Mouse (Mus musculus) limb, embryonic 13.5 days (tissue): ENCODE data around the gene Rnd2. TPM values are rescaled to one million over a fixed set of nuclear protein-coding genes. Genes with fewer than 3 reads are reported as not detected.
"Not testable (repeated sequence)": the region's sequence is repeated elsewhere in the genome, so short reads cannot be mapped to it uniquely, and the experiment has no call there.

ENCODE experiments used
- ATAC-seq: fragments of 200-750 bp; cut with Nextera tagmentation; 2 replicates; pipeline ENCODE4 v1.8.0; 2017; ENCODE audit warnings: low read depth, moderate number of reproducible peaks, moderate TSS enrichment; ENCODE audit not compliant: low FRiP score
- H3K27ac ChIP-seq: fragments of 300-500 bp; sonication (generic); 2 replicates; pipeline ENCODE4 v1.5.1; 2015; ENCODE audit warnings: inconsistent platforms, mild to moderate bottlenecking, moderate library complexity
- H3K27me3 ChIP-seq: fragments of 300-500 bp; sonication (generic); 2 replicates; pipeline ENCODE4 v1.6.1; 2015; ENCODE audit warnings: mild to moderate bottlenecking, inconsistent platforms
- H3K36me3 ChIP-seq: fragments of 300-500 bp; sonication (generic); 2 replicates; pipeline ENCODE4 v1.6.1; 2015; ENCODE audit warnings: inconsistent platforms, mild to moderate bottlenecking, moderate library complexity
- H3K4me1 ChIP-seq: fragments of 300-500 bp; sonication (generic); 2 replicates; pipeline ENCODE4 v1.6.1; 2015; ENCODE audit warnings: inconsistent platforms
- H3K4me2 ChIP-seq: fragments of 300-500 bp; sonication (generic); replicated peaks from 2 replicates; pipeline ENCODE4 v1.6.1; 2015; ENCODE audit warnings: inconsistent platforms, mild to moderate bottlenecking, moderate library complexity
- H3K4me3 ChIP-seq: fragments of 300-500 bp; sonication (generic); 2 replicates; pipeline ENCODE4 v1.5.1; 2015; ENCODE audit warnings: moderate library complexity, mild to moderate bottlenecking, inconsistent platforms
- H3K9ac ChIP-seq: fragments of 300-500 bp; sonication (generic); 2 replicates; pipeline ENCODE4 v1.6.1; 2015; ENCODE audit warnings: mild to moderate bottlenecking, inconsistent platforms
- H3K9me3 ChIP-seq: fragments of 300-500 bp; sonication (generic); 2 replicates; pipeline ENCODE4 v1.6.1; 2016; ENCODE audit warnings: inconsistent platforms
- WGBS: fragments of 180-500 bp; shearing (Covaris S2); methylation state at CpG from one replicate; pipeline ENCODE4 v1.1.7; 2015; 5-methylcytosine and 5-hydroxymethylcytosine counted together
- polyA plus RNA-seq: library from polyadenylated mRNA; unstranded; fragments of >200 nt; fragmentation: Nextera tagmentation; extraction: Ambion mirVana; gene quantifications from 2 replicates; pipeline ENCODE4 v1.2.1, GENCODE M21; 2015

Rnd2 gene
- polyA plus RNA-seq, 1 experiment from 2014 or later = 12.0 TPM

DNA sequence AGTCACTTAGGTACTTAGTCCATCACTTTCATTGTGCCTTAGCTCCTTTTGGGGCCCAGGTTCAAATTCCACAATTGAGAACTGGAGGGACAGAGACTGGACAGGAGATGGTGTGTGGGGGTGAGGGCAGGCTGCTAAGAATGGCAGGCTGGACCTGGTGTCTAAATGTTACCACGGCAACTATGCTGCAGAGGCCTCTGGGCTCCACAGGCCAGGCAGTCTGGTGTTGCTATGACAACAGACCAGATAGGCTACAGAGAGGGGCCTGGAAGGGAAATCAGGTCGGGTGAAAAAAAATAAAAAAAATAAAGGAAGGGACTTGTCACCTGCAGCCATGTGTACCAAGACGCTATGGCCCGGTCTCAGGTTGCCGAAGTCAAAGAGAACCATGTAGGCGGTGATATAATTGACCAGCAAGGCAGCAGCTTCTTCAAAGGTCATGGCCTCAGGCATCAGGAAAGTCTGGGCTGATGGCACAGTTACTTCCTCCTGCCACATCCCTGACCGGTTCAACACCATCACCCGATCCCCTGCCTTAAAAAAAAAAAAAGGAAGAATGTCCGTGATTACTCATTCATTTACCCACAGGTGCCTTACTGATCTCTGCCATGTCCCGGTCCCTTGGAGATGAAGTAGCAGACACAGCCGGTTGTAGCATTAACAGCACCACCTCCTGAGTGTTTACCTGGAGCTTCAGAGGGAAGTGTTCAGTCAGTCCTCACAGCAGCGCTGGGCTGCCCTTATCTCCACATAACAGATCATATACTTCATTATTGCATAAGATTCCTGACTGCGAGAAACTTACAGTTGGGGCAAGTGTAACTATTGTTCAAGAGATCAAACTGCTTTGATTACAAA lies 2.0 kb upstream of the Rnd2 start:
- no peaks in the 10 kb centered on the region for H3K9me3 ChIP-seq
- no peaks in the 10 kb centered on the region for H3K27me3 ChIP-seq
- H3K9ac ChIP-seq = no peak overlapping the region
- no peak overlapping the region for H3K4me2 ChIP-seq
- ATAC-seq = no peak
- 38% methylated on average over 13 of the region's 13 CpGs for WGBS
- H3K4me1 ChIP-seq = peaks cover 35% of the 10 kb centered on the region
- no peak overlapping the region for H3K27ac ChIP-seq
- peaks cover 49% of the 10 kb centered on the region for H3K36me3 ChIP-seq
- no peak overlapping the region for H3K4me3 ChIP-seq

DNA sequence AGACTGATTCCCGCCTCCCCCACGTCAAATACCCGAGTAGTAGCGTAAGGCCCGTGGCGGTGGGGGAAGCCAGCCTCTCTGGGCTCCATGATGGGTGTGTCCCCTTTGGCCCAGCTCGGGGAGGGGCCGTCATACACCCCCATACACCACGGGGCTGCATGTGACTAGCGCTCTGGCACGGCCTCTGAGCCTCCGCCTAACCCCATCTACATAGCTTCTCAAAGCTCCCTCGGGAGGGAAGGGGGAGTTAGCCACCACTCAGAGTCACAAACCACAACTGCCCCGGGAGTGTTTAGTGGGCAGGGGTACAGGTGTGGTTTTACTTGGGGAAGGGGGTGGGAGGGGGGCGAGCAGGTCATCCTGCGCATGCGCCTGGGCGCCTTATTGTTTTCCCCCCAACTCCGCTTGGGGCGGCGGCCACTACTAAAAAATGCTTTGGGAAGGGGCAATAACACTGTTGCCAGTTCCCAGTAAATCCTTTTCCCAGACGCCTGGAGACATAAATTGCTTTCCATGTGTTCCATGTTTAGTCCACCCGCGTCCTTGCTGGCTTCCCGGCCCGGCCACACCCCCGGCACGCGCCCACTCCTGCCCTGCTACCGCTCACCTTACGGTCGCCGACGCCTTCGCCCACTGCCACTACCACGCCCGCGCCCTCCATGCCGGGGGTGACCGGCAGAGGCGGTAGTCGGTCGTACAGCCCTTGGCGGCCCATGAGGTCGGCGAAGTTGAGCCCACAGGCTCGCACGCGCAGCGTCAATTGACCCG lies 486 bp downstream of the Rnd2 start:
- H3K4me3 ChIP-seq = peak overlapping the region; percentile 85
- peaks cover 3% of the 10 kb centered on the region; the same call in 1 of the 2 replicates for H3K27me3 ChIP-seq
- H3K9me3 ChIP-seq = no peaks in the 10 kb centered on the region
- H3K4me2 ChIP-seq = peak overlapping the region; percentile 85
- peaks cover 26% of the 10 kb centered on the region for H3K36me3 ChIP-seq
- peak; percentile 34 for ATAC-seq
- WGBS = under 1% methylated on average over 51 of the region's 51 CpGs
- peak overlapping the region; percentile 73; the same call in 1 of the 2 replicates for H3K27ac ChIP-seq
- H3K9ac ChIP-seq = peak overlapping the region; percentile 66
- peaks cover 44% of the 10 kb centered on the region for H3K4me1 ChIP-seq

- H3K4me1 ChIP-seq = peaks cover 44% of the 10 kb centered on the region
- WGBS = 1% methylated on average over 60 of the region's 60 CpGs
- ATAC-seq = peak; percentile 55
These were observed 1.2 kb downstream of the Rnd2 start, which contains the start of gene Vat1 for GRCm38 (mm10) chr11:101465869-101466551. Gene Vat1, minus strand, starts transcription at chr11:101466230.

DNA sequence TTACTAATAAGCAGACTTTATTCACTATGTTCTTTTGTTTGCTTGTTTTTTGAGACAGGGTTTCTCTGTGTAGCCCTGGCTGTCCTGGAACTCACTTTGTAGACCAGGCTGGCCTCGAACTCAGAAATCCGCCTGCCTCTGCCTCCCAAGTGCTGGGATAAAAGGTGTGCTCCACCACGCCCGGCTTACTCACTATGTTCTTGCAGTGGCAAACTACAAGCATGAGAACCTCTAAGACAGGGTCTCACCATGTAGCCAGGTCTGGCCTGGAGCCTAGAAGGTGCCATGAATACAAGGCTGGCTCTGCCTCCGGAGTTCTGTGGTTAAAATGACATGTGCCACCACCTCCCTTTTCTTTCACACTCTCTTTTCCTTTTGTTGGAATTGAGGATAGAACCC lies 1.8 kb downstream of the Rnd2 start:
- peaks cover 44% of the 10 kb centered on the region for H3K4me1 ChIP-seq
- H3K9ac ChIP-seq, H3K27me3 ChIP-seq, ATAC-seq, H3K9me3 ChIP-seq, H3K27ac ChIP-seq: not testable (repeated sequence)
- WGBS = 54% methylated on average over 5 of the region's 5 CpGs
- H3K4me3 ChIP-seq = peak overlapping the region; percentile 85
- H3K36me3 ChIP-seq = peaks cover 16% of the 10 kb centered on the region
- peak overlapping the region; percentile 85 for H3K4me2 ChIP-seq

More at GRCm38 (mm10) chr11:101465869-101466551, 1.2 kb downstream of the Rnd2 start, which contains the start of gene Vat1:
- H3K4me3 ChIP-seq = peak within 1 kb of the TSS; percentile 85
- H3K27ac ChIP-seq = peak within 1 kb of the TSS; percentile 73; the same call in 1 of the 2 replicates
- peak within 1 kb of the TSS; percentile 93 for H3K4me2 ChIP-seq
- H3K27me3 ChIP-seq = peaks cover 3% of the 10 kb centered on the region; the same call in 1 of the 2 replicates
- H3K36me3 ChIP-seq = peaks cover 20% of the 10 kb centered on the region
- no peaks in the 10 kb centered on the region for H3K9me3 ChIP-seq
- peak within 1 kb of the TSS; percentile 66 for H3K9ac ChIP-seq

- Histone ChIP-seq H3K36me3 (peaks cover 5% of the 10 kb centered on the region; the same call in 1 of the 2 replicates), H3K27ac (no peak overlapping the region), H3K9ac (peak overlapping the region; percentile 77), H3K4me3 (peak overlapping the region; percentile 73), H3K27me3 (peaks cover 3% of the 10 kb centered on the region; the same call in 1 of the 2 replicates), H3K9me3 (no peaks in the 10 kb centered on the region), H3K4me1 (peaks cover 39% of the 10 kb centered on the region), H3K4me2 (peak overlapping the region; percentile 93)
- peak; percentile 74; the same call in 1 of the 2 replicates for ATAC-seq
- under 1% methylated on average over 50 of the region's 54 CpGs for WGBS
These were observed 2.9 kb downstream of the Rnd2 start for GRCm38 (mm10) chr11:101467477-101468262.

DNA sequence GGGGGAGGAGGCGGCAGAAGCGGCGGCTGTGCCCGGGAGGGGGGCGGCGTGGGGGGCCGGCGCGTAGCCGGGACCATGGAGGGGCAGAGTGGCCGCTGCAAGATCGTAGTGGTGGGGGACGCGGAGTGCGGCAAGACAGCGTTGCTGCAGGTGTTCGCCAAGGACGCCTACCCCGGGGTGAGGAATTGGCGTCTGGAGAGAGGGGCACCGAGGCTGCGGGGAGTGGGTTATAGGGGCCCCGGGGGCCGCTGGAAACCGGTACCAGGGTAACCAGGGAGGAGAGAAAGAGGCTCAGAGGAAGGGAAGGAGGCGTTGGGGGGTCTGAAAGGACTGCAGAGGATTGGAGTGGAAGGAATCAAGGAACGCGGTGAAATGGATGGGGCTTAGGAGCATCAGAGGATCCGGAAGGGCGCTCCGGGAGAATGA lies 3.5 kb downstream of the Rnd2 start:
- Histone ChIP-seq H3K4me3 (peak overlapping the region; percentile 73), H3K4me1 (peaks cover 33% of the 10 kb centered on the region), H3K36me3 (no peaks in the 10 kb centered on the region; the same call in 1 of the 2 replicates), H3K9me3 (no peaks in the 10 kb centered on the region), H3K27me3 (peaks cover 3% of the 10 kb centered on the region; the same call in 1 of the 2 replicates), H3K27ac (no peak overlapping the region), H3K4me2 (peak overlapping the region; percentile 93), H3K9ac (peak overlapping the region; percentile 77)
- ATAC-seq = peak; percentile 14; the same call in 1 of the 2 replicates
- 1% methylated on average over 29 of the region's 31 CpGs for WGBS

GRCm38 (mm10) chr11:101468731-101469130 lies 3.9 kb downstream of the Rnd2 start:
- Histone ChIP-seq H3K4me2 (peak overlapping the region; percentile 93), H3K4me3 (peak overlapping the region; percentile 73), H3K36me3 (no peaks in the 10 kb centered on the region; the same call in 1 of the 2 replicates), H3K27ac (no peak overlapping the region), H3K9ac (peak overlapping the region; percentile 77), H3K4me1 (peaks cover 29% of the 10 kb centered on the region), H3K9me3 (no peaks in the 10 kb centered on the region), H3K27me3 (peaks cover 3% of the 10 kb centered on the region; the same call in 1 of the 2 replicates)
- 5% methylated on average over 13 of the region's 13 CpGs for WGBS
- no peak for ATAC-seq

GRCm38 (mm10) chr11:101469155-101469554 lies 4.4 kb downstream of the Rnd2 start:
- WGBS = 59% methylated on average over 4 of the region's 4 CpGs
- Histone ChIP-seq H3K36me3 (no peaks in the 10 kb centered on the region; the same call in 1 of the 2 replicates), H3K4me2 (peak overlapping the region; percentile 93), H3K4me1 (peaks cover 24% of the 10 kb centered on the region), H3K9ac (peak overlapping the region; percentile 77; the same call in 1 of the 2 replicates), H3K27ac (no peak overlapping the region), H3K27me3 (peaks cover 3% of the 10 kb centered on the region; the same call in 1 of the 2 replicates), H3K4me3 (peak overlapping the region; percentile 73), H3K9me3 (no peaks in the 10 kb centered on the region)
- no peak for ATAC-seq

DNA sequence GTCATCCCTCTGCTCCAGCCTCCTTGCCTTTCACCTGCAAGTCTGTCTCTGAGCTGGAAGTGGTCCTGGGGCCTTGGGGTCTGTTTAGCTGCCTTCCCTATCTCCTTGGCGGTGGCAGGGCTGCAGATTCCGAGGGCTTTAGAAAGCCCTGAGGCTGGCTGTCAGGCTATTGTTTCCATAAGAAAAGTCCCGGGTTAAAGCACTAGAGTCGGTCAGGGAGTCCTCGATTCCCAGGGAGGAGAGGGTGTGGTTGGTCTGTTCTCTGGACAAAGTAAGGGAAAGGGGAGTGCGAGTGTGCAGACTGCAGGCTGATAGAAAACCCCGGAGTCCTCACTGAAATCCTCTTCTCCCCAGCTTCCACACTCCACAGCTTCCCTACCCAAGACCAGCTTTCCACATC lies 5.4 kb downstream of the Rnd2 start:
- peaks cover 3% of the 10 kb centered on the region; the same call in 1 of the 2 replicates for H3K27me3 ChIP-seq
- ATAC-seq = no peak
- H3K4me2 ChIP-seq = no peak overlapping the region
- no peaks in the 10 kb centered on the region; the same call in 1 of the 2 replicates for H3K36me3 ChIP-seq
- H3K9me3 ChIP-seq = no peaks in the 10 kb centered on the region
- H3K4me1 ChIP-seq = peaks cover 17% of the 10 kb centered on the region
- H3K9ac ChIP-seq = no peak overlapping the region
- H3K27ac ChIP-seq = no peak overlapping the region
- H3K4me3 ChIP-seq = no peak overlapping the region
- 75% methylated on average over 7 of the region's 7 CpGs for WGBS

- Histone ChIP-seq H3K4me2 (no peak overlapping the region), H3K4me1 (peaks cover 17% of the 10 kb centered on the region), H3K9me3 (no peaks in the 10 kb centered on the region), H3K4me3 (no peak overlapping the region), H3K27me3 (peaks cover 3% of the 10 kb centered on the region; the same call in 1 of the 2 replicates), H3K27ac (no peak overlapping the region), H3K36me3 (no peaks in the 10 kb centered on the region; the same call in 1 of the 2 replicates), H3K9ac (no peak overlapping the region)
- no peak for ATAC-seq
- 69% methylated on average over 3 of the region's 3 CpGs for whole genome bisulfite sequencing
These were observed 7.1 kb downstream of the Rnd2 start for GRCm38 (mm10) chr11:101471926-101472325.
